Mouse (Mus musculus): ENCODE measurements around the gene Arntl.

DNA sequence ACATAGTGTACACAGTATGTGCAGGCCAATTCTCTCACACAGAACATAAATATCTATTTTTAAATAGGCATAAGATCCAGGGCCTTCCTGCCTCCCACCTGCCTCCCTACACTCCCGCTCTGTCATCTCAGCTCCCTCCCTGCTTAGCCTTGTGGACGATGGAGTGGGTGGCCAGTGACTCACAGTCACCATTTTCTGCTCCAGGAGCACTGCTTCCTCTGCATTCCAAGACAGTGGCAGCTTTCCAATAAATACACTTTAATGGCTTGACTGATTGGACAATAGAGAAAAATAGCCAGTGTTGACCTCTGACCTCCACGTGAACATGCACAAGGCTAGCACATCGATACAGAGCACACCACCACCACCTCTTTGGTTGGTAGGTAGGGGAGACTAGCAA lies 42.5 kb upstream of the Arntl start:
- no peak for TF ChIP-seq CTCF (IDR thresholded peaks at IDR 0.05; ENCODE audit: low read depth)
- no peak for TF ChIP-seq EP300 (IDR thresholded peaks at IDR 0.05; ENCODE audit: low read depth)

Data from liver, embryonic 14.5 days (tissue).